29 mouse cellular contexts compared by ENCODE assay signal in genomic region chr13:105316009-105316408, GRCm38 (mm10). TPM values are rescaled to one million over a fixed set of nuclear protein-coding genes. Genes with fewer than 3 reads are reported as not detected.
DNase-seq lines count a peak whose midpoint lies in the region; ATAC-seq and TF ChIP-seq lines count a peak whose summit lies in the region.
"Had no signal": no experiment of that assay in that cellular context is flagged by ENCODE, and none has a peak within 500 bp of the region (broad histone marks: within the 10 kb centered on the region; RNA-seq: fewer than 3 reads in every experiment).

No protein-coding gene starts in this region.

- H3K4me1 ChIP-seq in MEL (ENCODE audit: control insufficient read depth in 1 of 2, insufficient read depth in 2 of 2, low read length in 2 of 2) = peaks cover 0 to 6% of the 10 kb centered on the region in 2 experiments; a peak in 2 of 4 replicates
- no peaks in the 10 kb centered on the region for H3K4me1 ChIP-seq in forebrain, embryonic 16.5 days (replicated peaks; ENCODE audit: control insufficient read depth, insufficient read depth, low read length)
- no peaks in the 10 kb centered on the region for H3K4me1 ChIP-seq in liver, embryonic 12.5 days
- H3K4me1 ChIP-seq: embryonic facial prominence, embryonic 13.5 days; embryonic facial prominence, embryonic 15.5 days; forebrain, embryonic 10.5 days; forebrain, embryonic 12.5 days had no signal

- no peaks in the 10 kb centered on the region for H3K9me3 ChIP-seq in MEL (replicated peaks; ENCODE audit: insufficient read depth, low read length)
- H3K9me3 ChIP-seq in forebrain, embryonic 16.5 days (ENCODE audit: control insufficient read depth, low read length) = no peaks in the 10 kb centered on the region
- H3K9me3 ChIP-seq in liver, embryonic 12.5 days (replicated peaks) = no peaks in the 10 kb centered on the region
- H3K9me3 ChIP-seq: embryonic facial prominence, embryonic 13.5 days; embryonic facial prominence, embryonic 15.5 days; forebrain, embryonic 10.5 days; forebrain, embryonic 12.5 days; G1E had no signal

- 81% methylated on average over 6 of the region's 6 CpGs for WGBS in forebrain, embryonic 16.5 days
- 53% methylated on average over 6 of the region's 6 CpGs for WGBS in liver, embryonic 12.5 days (ENCODE audit: insufficient replicate concordance)

- no peak for TF ChIP-seq RAD21 in MEL (IDR thresholded peaks at IDR 0.05; ENCODE audit: low read depth, low read length)

- no peak for TF ChIP-seq CTCF in MEL (IDR thresholded peaks at IDR 0.05 in 2 of 3, conservative IDR thresholded peaks at IDR 0.05 in 1 of 3; ENCODE audit: control insufficient read depth in 1 of 3, insufficient read depth in 1 of 3, low read depth in 2 of 3, low read length in 3 of 3, poor library complexity in 1 of 3, severe bottlenecking in 1 of 3)

- TF ChIP-seq EP300 in MEL (IDR thresholded peaks at IDR 0.05; ENCODE audit: low read depth in 1 of 2, low read length in 2 of 2) = peak; percentile 74 to 93

- no peak overlapping the region for H3K4me2 ChIP-seq in forebrain, embryonic 16.5 days (ENCODE audit: low read length)
- H3K4me2 ChIP-seq in liver, embryonic 12.5 days = no peak overlapping the region
- H3K4me2 ChIP-seq: embryonic facial prominence, embryonic 13.5 days; embryonic facial prominence, embryonic 15.5 days; forebrain, embryonic 12.5 days had no signal

- peak; percentile 74 for DNase-seq in MEL (ENCODE audit: low read depth, low spot score)
- DNase-seq in spleen, adult 12 weeks (ENCODE audit: low spot score) = no peak
- no peak for DNase-seq in frontal cortex, postnatal 10 days (ENCODE audit: low spot score in 2 of 2)
- DNase-seq: adrenal gland, adult 8-10 months; adrenal gland, postnatal 14 days; adrenal gland, postnatal 36 days; B cell, adult 2 months; cerebellum, adult 11-12 months; cerebellum, adult 2 months; cerebellum, adult 9-10 months; cerebellum, postnatal 10 days; cerebellum, postnatal 25 days; embryo, embryonic 11 days; forebrain, postnatal 0 days had no signal

- H3K9ac ChIP-seq in MEL (ENCODE audit: control insufficient read depth, low read depth, low read length, poor library complexity, severe bottlenecking) = no peak overlapping the region
- H3K9ac ChIP-seq in forebrain, embryonic 16.5 days (replicated peaks; ENCODE audit: low read depth, low read length) = no peak overlapping the region
- H3K9ac ChIP-seq in liver, embryonic 12.5 days = no peak overlapping the region
- H3K9ac ChIP-seq: embryonic facial prominence, embryonic 13.5 days; embryonic facial prominence, embryonic 15.5 days; forebrain, embryonic 12.5 days; forebrain, postnatal 0 days had no signal

- H3K27ac ChIP-seq in MEL (ENCODE audit: control insufficient read depth, low read depth, low read length) = peak overlapping the region; percentile 65
- no peak overlapping the region for H3K27ac ChIP-seq in forebrain, embryonic 16.5 days (ENCODE audit: low read length)
- no peak overlapping the region for H3K27ac ChIP-seq in liver, embryonic 12.5 days
- H3K27ac ChIP-seq: embryonic facial prominence, embryonic 13.5 days; embryonic facial prominence, embryonic 15.5 days; forebrain, embryonic 10.5 days; forebrain, embryonic 12.5 days had no signal

- 0 out of 2 replicates have a peak, but pooled peaks have one; percentile 36 for ATAC-seq in common myeloid progenitor, adult 5-6 weeks (replicated peaks; ENCODE audit: low read depth, poor library complexity, severe bottlenecking)
- ATAC-seq in megakaryocyte, adult 5-6 weeks (ENCODE audit: poor library complexity, severe bottlenecking) = peak; percentile 51; the same call in 1 of the 2 replicates
- ATAC-seq in forebrain, embryonic 16.5 days = no peak
- ATAC-seq in liver, embryonic 12.5 days = no peak
- ATAC-seq: activated CD4-positive, CD25-positive, alpha-beta regulatory T cell, adult 4 months; CD4-positive, CD25-positive, alpha-beta regulatory T cell, adult 4 months; forebrain, embryonic 14.5 days; forebrain, postnatal 0 days; Patski had no signal

- H3K27me3 ChIP-seq in MEL (ENCODE audit: control insufficient read depth in 1 of 2, insufficient read depth in 2 of 2, low read length in 2 of 2) = no peaks in the 10 kb centered on the region
- H3K27me3 ChIP-seq in forebrain, embryonic 16.5 days (replicated peaks; ENCODE audit: control insufficient read depth, insufficient read depth, low read length) = no peaks in the 10 kb centered on the region
- H3K27me3 ChIP-seq in liver, embryonic 12.5 days (replicated peaks) = no peaks in the 10 kb centered on the region
- H3K27me3 ChIP-seq: CH12.LX; embryonic facial prominence, embryonic 13.5 days; embryonic facial prominence, embryonic 15.5 days; forebrain, embryonic 12.5 days; Patski had no signal

- no peaks in the 10 kb centered on the region for H3K79me2 ChIP-seq in MEL (ENCODE audit: control insufficient read depth, insufficient read depth, low read length, poor library complexity)

- H3K36me3 ChIP-seq in MEL (ENCODE audit: control insufficient read depth in 1 of 2, insufficient read depth in 2 of 2, low read length in 2 of 2) = peaks cover 0 to 12% of the 10 kb centered on the region in 2 experiments; a peak in 2 of 4 replicates
- no peaks in the 10 kb centered on the region for H3K36me3 ChIP-seq in forebrain, embryonic 16.5 days (ENCODE audit: control insufficient read depth, insufficient read depth)
- no peaks in the 10 kb centered on the region for H3K36me3 ChIP-seq in liver, embryonic 12.5 days
- H3K36me3 ChIP-seq: embryonic facial prominence, embryonic 13.5 days; embryonic facial prominence, embryonic 15.5 days; forebrain, embryonic 10.5 days; forebrain, embryonic 12.5 days; G1E had no signal

- no peak overlapping the region for H3K4me3 ChIP-seq in MEL (ENCODE audit: control insufficient read depth in 1 of 2, insufficient read depth in 1 of 2, low read depth in 2 of 2, low read length in 2 of 2)
- no peak overlapping the region for H3K4me3 ChIP-seq in forebrain, embryonic 16.5 days (replicated peaks; ENCODE audit: low read length)
- H3K4me3 ChIP-seq in liver, embryonic 12.5 days = no peak overlapping the region
- H3K4me3 ChIP-seq: embryonic facial prominence, embryonic 13.5 days; embryonic facial prominence, embryonic 15.5 days; erythroblast, embryonic 14.5 days; forebrain, embryonic 10.5 days; forebrain, embryonic 12.5 days had no signal

- no peak for TF ChIP-seq POLR2A in MEL (IDR thresholded peaks at IDR 0.05; ENCODE audit: control insufficient read depth in 1 of 2, insufficient read depth in 1 of 2, low read depth in 1 of 2, low read length in 2 of 2, poor library complexity in 1 of 2)

TF ChIP-seq in MEL, 35 proteins besides CTCF, POLR2A, EP300 and RAD21:
- TF ChIP-seq GATA1 (IDR thresholded peaks at IDR 0.05; ENCODE audit: low read depth, low read length) = peak; percentile 75
- peak; percentile 58; the same call in 1 of the 2 replicates for TF ChIP-seq MYC (IDR thresholded peaks at IDR 0.05; ENCODE audit: low read depth, low read length)
- peak; percentile 44 for TF ChIP-seq TAL1 (IDR thresholded peaks at IDR 0.05; ENCODE audit: low read length)
- TF ChIP-seq MYB (IDR thresholded peaks at IDR 0.05; ENCODE audit: low read depth, low read length) = 0 out of 2 replicates have a peak, but pooled peaks have one; percentile 5
- peak; percentile 85; the same call in 1 of the 2 replicates for TF ChIP-seq JUND (IDR thresholded peaks at IDR 0.05; ENCODE audit: low read depth, low read length)
- peak; percentile 51; the same call in 1 of the 2 replicates for TF ChIP-seq BHLHE40 (IDR thresholded peaks at IDR 0.05; ENCODE audit: borderline replicate concordance, low read depth, low read length)
- no peak for TF ChIP-seq POLR2AphosphoS5 (IDR thresholded peaks at IDR 0.05; ENCODE audit: borderline replicate concordance, low read depth, low read length)
- peak; percentile 36 for TF ChIP-seq MXI1 (IDR thresholded peaks at IDR 0.05; ENCODE audit: low read depth, low read length)
- 0 out of 2 replicates have a peak, but pooled peaks have one; percentile 35 for TF ChIP-seq TCF12 (IDR thresholded peaks at IDR 0.05; ENCODE audit: low read depth, low read length)
- TF ChIP-seq USF1 (IDR thresholded peaks at IDR 0.05; ENCODE audit: low read depth, low read length) = no peak
- TF ChIP-seq ETS1 (IDR thresholded peaks at IDR 0.05; ENCODE audit: low read depth, low read length) = peak; percentile 82
- TF ChIP-seq TBP (IDR thresholded peaks at IDR 0.05; ENCODE audit: low read depth, low read length) = 0 out of 2 replicates have a peak, but pooled peaks have one; percentile 22
- TF ChIP-seq MAX (IDR thresholded peaks at IDR 0.05; ENCODE audit: low read length) = peak; percentile 82
- no peak for TF ChIP-seq USF2 (IDR thresholded peaks at IDR 0.05; ENCODE audit: borderline replicate concordance in 1 of 2, insufficient read depth in 1 of 2, low read depth in 1 of 2, low read length in 2 of 2)
- TF ChIP-seq SIN3A (IDR thresholded peaks at IDR 0.05; ENCODE audit: low read length) = peak; percentile 34; the same call in 1 of the 2 replicates
- TF ChIP-seq SMC3 (IDR thresholded peaks at IDR 0.05; ENCODE audit: low read depth, low read length) = no peak
- TF ChIP-seq ZC3H11A (IDR thresholded peaks at IDR 0.05; ENCODE audit: low read depth, low read length) = no peak
TF ChIP-seq in MEL: peak in this region for 12.

RNA-seq across cellular contexts. Expression of gene Rnf180, which starts 21.4 kb away (rescaled TPM):
- 0.23 and 0.46 TPM in 2 replicates for total RNA-seq in MEL (2012; rRNA removed)
- polyA plus RNA-seq in MEL (2012; ENCODE audit: insufficient read depth in 1 of 2, insufficient read length in 2 of 2, low read depth in 1 of 2, low replicate concordance in 2 of 2, missing spikeins in 1 of 2) = under 1 TPM in 1 of 2 experiments, not detected in 1; 0.84 TPM
- total RNA-seq in common myeloid progenitor, adult 5-6 weeks (2017) = 7.3 and 8.0 TPM in 2 replicates
- total RNA-seq in megakaryocyte, adult 5-6 weeks (2015) = 0.21 and 0.71 TPM in 2 replicates
- 0.37 TPM in 1 of 2 replicates, not detected in the other for total RNA-seq in megakaryocyte, adult 5-6 weeks (2017)
- 46.9 and 50.0 TPM in 2 replicates for polyA plus RNA-seq in forebrain, embryonic 16.5 days (2015; fragmentation: Nextera tagmentation; extraction: Ambion mirVana)
- 1.2 and 1.6 TPM in 2 replicates for polyA plus RNA-seq in liver, embryonic 12.5 days (2016; fragmentation: Nextera tagmentation; extraction: Ambion mirVana)
- polyA plus RNA-seq: CD4-positive, CD25-positive, alpha-beta regulatory T cell, adult 4 months; erythroblast, embryonic 14.5 days; G1E had no signal

Comparison
In these comparisons a context has a peak if more than half of its experiments do, and no peak if none do; other contexts are left out.
1. ATAC-seq: peak in common myeloid progenitor, adult 5-6 weeks (single experiment) and megakaryocyte, adult 5-6 weeks (single experiment); none in forebrain, embryonic 16.5 days (single experiment) and liver, embryonic 12.5 days (single experiment).